Mouse (Mus musculus): ENCODE measurements around the gene Sf3b3.
A peak's percentile ranks its signal among the peaks of the same experiment; 100 is the strongest.
"Not testable (repeated sequence)": the region's sequence is repeated elsewhere in the genome, so short reads cannot be mapped to it uniquely, and the experiment has no call there.

Sf3b3 gene

DNA sequence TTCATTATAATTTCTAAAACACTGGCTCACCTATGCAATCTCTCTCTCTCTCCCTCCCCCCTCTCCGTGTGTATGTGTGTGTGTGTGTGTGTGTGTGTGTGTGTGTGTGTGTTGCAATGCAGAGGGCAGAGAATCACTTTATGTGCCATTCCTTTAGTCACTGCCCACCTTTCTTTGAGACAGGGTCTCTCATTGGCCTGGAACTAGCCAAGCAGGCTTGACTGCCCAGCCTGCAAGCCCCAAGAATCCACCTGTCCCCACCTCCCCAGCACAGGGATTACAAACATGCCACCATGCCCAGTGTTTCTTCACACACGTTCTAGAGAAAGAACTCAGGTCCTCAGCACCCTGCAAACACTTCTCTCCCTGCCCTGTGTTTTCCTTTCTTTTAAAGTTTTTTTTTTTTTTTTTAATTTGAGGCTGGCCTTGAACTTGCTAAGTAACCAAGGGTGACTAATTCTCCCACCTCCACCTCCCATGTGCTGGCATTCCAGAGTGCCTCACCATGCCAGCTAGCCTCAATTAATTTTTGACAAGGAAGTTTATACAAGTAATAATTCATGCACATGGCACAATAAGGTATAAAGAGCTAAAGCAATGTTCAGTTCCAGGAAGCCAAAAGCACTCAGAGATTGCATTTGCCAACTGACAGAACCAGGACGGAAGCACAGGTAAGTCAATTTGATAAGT lies 41.6 kb downstream of the Sf3b3 start:
- DNase-seq: no peak

DNA sequence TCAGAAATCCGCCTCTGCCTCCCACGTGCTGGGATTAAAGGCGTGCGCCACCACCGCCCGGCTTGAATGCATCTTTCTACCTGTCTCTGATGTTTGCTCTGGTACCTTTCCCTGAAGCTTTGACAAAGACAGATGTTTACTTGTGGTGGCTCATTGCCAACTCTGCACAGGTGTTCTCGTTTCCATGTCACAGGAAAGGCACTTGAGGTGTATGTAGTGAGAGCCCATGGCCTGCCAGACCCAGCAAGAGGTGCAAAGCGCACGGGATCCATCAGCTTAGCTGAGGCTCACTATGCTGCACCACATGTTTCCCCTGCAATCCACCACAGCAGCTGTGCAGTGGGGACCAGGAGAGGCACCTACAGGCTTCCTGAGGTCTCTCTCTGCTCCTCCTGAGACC lies 42.7 kb downstream of the Sf3b3 start:
- DNase-seq: no peak

DNA sequence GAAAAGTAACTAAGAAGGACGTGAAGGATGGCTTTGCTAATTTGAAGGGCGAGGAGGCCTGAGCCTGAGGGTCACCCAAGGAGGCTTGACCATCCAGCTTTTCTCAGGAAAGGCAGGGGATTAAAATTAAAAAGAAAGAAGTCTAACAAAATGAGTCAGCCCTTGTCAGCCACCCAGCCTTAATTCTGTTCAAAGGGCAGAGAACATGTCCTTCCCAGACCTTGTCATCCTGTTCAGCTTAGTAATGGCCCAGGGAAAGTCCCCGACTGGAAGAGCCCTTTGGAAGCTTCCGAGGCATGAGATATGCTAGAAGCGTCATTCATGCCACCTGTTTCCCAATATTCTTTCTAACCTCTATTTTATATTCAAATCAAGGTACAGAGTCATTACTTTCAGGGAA lies 43.6 kb downstream of the Sf3b3 start:
- DNase-seq: no peak

DNA sequence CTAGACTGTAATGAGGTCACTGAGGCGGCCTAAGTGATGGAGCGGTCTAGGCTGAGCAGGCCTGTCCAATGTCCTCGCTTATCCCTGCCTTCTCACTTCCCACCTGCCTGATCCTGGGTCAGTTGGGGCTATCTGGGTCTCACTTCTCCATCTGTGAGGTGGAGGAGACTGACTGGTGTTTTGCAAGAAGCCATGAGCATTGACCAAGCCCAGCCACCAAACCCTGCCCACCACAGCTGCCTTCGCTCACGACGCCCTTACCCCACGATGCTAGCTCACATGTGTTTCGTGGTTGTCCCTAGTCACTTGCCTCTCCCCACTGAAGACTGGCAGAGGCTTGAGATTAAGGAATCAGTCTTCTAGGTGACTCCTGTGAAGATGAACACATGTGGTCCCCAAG lies 49.5 kb downstream of the Sf3b3 start:
- DNase-seq: no peak

DNA sequence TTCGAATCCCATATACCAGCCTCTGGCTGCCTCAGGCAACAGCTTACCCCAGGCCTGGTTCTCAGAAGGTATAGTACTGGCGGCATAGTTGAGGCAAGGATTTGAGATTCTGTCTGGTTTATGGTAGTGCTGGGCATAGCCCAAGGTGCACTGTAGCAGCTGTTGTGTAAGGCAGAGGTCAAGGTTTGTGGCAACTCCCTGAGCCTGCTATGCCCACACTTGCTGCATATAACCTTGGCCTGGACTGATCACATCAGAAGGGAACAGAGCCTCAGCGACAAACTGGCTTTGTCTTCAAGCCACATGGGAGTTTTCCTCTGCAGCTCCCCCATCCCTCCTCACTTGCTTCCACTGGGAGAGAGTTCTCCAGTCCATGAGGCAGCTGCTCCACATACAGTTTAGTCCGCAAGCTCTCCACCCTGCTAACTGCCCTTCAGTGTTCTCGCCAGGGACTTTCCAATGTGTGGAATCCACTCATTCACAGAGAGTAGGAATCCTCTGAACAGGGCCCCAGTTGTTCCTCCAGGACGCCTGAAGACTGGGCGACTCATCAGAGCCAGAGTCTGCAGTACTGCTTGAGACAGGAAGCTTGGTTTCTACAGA lies 52.1 kb downstream of the Sf3b3 start:
- DNase-seq: no peak

DNA sequence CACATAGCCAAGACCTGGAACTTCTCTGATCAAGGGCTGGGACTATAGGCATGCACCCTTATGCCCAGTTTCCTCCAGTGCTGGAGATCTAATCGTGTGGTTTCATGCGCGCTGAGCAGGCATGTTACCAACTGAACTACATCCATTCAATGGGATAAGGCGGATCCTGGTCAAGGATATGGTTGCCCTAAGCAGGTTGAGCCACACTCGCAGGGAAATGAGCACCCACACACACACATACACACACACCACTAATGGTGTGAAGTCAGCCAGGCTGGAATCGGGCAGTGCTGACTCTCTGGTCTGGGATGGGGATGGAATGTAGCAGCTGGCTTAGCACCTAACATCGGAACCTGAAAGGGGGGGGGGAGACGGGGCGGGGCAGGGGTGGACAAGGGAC lies 52.7 kb downstream of the Sf3b3 start:
- no peak for DNase-seq

DNA sequence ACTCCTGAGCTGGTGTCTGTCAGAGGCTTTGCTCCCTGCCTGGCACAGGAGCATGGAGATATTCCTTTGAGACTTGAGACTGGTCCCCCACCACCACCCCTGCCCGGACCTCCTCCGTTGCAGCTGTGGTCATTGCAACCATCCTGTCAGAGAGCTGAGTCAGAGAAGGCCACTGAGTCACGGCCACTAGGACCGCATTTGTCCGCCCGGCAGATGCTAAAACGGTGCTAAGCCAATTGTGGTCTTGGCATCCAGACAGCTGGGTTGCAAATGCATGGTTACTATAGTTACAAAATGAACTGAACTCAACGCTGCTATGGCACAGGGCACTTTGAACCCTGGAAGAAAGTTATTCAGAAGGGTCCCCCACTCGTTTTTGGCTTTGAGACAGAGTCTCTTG lies 53.1 kb downstream of the Sf3b3 start:
- no peak for DNase-seq

DNA sequence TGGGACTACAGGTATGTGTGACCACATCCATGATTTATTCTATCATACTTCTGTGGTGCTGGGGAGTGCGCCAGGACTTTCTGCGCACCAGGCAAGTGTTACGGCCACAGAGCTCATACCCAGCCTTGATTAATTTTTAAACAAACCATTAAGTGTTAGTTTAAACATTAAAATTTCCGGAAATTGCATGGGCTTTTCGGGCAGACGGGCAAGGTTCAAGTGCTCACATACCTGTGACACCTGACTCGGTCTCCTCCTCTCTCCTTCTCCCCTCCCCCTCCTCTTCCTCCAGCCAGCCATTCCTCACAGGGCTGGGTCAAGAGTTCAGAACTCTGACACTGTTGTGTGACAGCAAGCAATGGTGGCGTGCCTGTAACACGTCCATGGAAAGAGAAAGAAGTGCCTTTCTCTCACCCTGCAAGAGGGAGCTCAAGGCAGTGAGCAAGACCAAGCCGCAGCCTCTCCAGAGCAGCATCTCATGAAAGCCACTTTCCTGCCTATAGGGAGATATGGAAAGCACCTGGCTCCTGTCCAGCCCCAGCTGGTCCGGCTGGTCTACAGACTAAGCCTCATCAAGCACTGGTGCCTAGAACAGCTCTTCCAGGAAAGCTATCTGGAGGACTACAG lies 53.9 kb downstream of the Sf3b3 start:
- DNase-seq: peak; percentile 67

DNA sequence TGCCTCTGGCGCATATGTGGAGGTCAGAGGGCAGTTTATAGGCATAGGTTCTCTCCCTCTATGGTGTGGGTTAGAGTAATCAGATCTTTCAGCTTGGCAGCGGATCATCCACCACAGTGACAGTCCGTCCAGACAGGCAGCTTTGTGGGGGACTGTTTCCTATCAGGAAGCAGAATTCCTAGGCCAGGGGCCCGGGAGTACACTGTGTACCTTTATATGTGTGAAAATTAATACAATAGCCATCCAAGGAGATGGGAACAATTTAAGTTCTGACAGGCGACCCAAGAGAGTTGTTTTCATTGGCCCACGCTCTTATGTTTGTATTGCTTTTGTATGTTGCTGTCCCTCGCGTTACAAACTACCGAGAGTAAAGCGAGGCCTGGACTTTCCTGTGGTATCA lies 55.4 kb downstream of the Sf3b3 start:
- no peak for DNase-seq

DNA sequence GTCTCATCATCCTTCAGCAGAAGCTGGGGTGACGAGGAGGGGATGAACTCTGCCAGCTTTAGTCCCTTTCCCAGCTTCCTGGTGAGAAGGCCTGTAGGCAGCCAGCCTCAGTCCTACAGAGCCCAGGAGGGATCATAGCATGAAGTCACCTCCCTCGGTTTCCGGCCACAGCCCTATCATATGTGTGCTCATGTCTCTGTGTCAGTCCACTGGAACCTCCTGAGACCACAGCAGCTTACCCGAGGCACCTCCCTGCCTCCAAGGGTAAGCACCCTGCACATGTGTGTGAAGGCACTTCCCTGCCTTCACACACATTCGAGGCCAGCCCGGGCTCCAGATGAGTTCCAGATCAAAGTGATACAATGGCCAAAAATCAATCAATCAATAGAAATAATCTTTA lies 56.3 kb downstream of the Sf3b3 start:
- DNase-seq: no peak

DNA sequence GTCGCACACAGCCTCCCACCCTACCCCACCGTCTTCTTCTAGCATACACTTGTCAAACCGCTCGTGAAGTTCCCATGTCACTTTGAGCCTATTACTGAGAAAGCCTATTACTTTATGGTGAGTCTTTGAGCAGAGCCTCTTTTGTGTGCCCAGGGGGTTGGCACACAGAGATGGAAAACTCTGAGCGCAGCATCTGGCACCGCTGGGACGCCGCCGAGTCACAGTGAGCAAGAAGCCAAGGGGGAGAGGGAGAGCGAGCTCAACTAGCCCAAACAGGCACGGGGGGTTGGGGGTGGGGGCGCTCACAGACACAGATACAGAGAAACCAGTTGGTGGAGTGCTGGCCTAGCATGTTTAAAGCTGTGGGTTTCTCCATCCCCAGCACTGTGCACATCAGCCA lies 57.0 kb downstream of the Sf3b3 start:
- no peak for DNase-seq

DNA sequence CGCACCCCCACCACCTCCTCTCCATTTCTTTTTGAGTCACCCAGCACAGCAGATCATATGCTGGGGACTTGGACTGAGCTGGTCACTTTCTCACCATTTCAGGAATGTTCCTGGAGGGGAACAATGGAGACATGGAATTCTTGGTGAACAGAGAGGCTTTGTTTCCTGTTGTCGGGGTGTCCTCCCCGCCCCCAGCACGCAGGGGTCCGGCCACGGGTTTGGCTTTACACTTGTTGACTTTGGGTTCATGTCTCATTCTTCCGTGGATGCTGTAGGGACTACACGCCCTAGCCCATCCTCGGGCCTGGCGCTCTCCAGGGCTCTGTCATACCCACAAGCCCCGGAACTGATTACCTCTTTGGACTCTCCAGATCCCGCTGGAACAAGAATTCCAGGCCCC lies 57.6 kb downstream of the Sf3b3 start:
- no peak for DNase-seq

DNA sequence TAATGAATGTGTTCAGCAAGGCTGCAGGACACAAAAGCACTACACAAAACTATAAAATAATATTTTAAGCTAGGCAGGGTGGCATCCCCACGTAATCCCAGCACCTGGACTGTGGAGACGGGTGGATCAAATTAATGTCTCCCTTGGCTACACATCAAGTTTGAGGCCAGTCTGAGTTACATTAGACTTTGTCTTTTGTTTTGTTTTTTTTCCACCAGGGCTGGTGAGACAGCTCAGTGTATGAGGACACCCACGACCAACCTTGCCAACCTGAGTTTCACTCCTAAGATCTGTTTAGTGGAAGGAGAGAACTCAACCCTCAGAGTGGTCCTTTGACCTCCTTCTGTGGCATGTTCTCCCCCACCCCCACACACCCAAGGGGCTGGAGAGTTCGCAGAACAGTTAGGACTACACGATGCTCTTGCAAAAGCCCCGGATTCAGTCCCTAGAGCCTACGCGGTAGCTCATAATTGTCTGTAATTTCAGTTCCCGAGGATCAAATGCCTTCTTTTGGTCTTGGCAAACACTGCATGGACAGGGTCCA lies 59.1 kb downstream of the Sf3b3 start:
- no peak for DNase-seq

DNA sequence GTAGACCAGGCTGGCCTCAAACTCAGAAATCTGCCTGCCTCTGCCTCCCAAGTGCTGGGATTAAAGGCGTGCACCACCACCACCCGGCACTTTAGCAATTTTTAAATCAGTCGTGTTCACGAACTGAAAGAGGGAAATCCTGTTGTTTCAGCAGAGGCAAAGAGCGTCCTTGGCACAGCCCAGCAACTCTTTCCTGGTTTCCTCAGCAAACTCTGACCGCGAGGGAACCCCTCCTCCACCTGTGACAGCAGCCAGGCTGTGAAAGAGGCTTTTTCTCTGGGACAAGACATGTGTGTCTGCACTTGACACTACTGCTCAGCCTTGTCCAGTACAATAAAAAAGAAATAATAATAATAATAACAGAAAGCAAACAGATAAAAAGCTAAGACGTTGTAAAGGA lies 59.7 kb downstream of the Sf3b3 start:
- no peak for DNase-seq

DNA sequence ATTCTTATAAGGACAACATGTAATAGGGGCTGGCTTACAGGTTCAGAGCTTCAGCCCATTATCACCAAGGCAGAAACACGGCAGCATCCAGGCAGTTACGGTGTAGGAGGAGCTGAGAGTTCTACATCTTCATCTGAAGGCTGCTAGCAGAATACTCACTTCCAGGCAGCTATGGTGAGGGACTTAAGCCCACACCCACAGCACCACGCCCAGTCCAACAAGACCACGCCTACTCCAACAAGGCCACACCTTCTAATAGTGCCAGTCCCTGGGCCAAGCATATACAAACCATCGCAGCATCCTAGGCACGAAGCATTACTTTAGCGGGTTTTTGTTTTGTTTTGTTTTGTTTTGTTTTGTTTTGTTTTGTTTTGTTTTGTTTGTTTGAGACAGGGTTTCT lies 60.1 kb downstream of the Sf3b3 start:
- DNase-seq: not testable (repeated sequence)

DNA sequence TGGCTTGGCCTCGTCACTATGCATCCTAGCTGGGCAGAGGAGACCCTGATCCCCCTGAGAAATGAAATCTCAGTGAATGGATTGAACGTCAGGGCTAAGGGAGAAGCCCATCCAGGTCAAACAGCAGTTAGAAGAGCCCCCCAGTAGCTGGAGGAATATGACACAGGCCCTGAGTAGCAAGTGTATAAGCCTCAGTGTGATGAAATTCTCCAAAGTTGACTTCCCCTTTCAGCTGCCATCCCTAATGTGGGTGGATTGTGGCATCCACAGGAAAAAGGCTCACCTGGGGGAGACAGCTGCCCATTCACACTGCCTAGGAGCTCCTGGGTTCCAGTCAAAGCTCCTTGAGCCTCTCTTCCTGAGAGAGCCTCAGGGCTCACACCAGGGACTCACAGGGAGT lies 61.2 kb downstream of the Sf3b3 start:
- DNase-seq: no peak

DNA sequence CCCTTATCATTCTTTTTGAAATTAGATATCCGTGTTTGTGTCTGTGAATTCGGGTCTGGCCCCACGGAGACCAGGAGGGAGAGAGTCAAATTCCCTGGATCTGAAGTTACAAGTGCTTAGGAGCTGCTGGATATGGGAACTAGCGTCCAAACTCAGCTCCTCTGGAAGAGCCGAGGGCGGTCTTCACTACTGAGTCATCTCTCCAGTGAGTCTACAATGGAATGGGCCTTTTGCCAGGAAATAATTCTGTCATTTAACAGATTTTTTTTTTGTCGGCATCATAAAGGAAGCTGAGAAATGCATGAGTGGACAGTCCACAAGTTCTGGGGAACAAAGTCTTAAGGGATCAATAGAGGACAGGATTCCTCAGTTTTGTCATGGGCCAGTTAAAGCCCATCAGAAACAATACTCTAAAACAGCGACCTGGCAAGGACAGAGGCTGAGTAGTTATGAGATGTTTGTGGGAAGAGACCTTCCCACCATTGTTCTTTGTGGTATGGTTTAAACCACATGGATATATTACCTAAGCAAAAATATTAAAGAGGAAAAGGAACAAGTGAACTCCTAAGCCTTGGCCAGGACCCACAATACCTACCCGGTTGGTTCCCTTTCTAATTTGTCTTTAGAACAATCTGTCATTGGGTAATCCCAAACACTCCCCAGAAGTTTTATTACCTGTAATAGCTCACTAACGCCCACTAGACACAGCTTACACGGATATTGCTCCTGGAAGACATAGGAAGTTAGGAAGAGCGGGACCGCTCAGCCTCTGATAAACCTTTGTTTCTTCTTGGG lies 66.5 kb downstream of the Sf3b3 start:
- no peak for DNase-seq

DNA sequence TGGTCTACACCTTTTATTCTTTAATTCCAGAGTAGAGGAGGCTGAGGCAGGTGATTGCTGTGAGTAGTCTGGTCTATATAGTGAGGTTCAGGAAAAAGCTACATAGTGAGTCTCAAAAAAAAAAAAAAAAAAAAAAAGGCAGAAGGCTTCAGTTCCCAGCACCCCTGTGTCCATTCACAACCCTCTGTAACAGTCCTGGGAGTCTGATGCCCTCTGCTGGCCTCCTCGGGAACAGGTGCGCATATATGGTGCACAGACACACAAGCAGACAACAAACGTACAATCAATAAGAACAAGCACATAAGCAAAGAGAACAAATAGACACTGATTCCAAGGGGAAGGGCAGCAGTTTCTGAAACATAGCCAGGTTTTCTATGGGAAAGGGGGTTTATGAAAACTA lies 70.3 kb downstream of the Sf3b3 start:
- no peak for DNase-seq

DNA sequence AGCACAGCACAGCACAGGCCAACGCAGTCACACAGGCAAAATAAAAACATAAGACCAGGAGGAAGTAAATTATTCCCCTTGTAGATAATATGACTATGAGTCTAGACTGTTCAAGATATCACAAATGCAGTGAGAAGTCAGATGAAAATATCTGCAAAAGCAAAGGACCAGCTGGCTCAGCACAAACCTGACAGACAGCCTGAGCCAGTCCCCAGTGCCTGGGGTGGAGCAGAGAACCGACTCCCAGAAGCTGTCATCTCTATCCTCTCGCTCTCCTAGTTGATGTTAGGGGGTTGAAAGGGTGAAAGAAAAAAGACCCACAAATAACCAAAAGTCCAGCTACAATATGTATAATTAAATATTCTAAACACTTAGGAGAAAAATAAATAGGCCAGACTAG lies 70.9 kb downstream of the Sf3b3 start:
- no peak for DNase-seq

DNA sequence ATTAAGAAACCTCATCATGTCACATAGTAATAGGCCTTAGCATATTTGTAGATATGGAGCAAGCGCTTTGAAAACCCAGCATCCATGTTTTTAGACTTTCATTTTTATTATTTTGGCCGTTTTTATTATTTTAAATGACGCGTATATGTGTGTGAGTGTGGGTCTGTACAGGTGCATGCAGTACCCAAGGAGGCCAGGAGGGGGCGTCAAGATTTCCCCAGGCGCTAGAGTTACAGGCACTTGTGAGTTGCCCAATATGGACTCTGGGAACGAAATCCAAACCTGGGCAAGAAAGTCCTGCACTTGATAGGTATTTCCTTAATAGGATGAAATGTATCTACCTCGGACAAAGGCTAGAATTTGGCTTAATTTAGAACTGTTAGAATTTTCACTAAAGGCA lies 71.3 kb downstream of the Sf3b3 start:
- DNase-seq: no peak

DNA sequence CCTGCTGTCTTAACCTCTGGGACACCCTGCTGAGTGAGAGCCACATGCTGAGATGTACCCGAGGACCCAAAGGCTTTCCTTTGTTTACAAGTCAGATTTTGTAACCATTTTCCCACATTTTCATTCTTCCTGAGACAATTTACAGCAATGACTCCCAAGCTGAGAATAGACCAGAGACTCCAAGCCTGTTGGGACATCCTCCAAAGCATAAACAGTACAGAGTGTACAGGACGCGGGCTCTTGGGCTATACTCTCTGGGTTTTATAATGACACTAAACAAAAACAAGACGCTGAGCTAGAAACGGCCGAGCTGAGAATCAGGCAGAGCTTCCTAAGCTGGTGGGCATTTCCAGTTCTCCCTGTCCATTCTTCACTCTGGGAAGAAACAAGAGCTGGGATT lies 71.9 kb downstream of the Sf3b3 start:
- no peak for DNase-seq

DNA sequence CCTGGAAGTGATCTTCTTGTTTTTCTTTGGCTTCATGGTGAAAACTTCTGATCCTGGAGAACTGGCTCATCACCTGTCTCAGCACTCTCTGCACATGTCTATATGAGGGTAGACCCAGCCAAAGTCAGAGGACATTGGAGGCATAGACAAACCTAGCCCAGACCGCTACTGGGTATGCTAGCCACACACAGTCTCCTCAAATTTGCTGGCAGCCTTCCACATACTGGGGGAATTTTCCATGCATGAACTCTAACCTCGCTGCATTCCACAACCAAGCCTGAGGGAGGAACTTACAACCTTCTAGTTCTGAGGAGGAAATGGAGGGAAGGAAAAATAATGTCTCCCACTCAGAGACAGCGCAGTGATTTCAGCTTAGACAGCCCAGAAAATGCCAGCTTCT lies 72.5 kb downstream of the Sf3b3 start:
- DNase-seq: no peak

DNA sequence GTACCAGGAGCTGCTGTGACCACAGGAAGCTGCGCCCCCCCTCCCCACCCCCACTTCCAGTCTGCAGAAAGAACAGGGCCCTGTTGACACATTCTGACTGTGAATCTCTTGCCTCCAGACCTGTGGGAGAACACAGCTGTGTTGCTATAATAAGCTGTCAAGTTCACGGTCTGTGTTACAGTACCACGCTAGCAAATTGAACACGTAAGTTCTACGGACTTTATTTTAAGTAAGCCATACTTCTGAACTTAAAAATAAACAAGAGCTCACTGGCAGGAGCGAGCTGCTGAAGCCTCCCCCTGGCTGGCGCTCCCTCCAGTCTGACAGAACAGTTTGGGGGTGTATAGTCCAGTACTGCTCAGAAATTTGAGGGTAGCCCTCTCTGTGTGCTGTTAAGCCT lies 74.1 kb downstream of the Sf3b3 start:
- no peak for DNase-seq

DNA sequence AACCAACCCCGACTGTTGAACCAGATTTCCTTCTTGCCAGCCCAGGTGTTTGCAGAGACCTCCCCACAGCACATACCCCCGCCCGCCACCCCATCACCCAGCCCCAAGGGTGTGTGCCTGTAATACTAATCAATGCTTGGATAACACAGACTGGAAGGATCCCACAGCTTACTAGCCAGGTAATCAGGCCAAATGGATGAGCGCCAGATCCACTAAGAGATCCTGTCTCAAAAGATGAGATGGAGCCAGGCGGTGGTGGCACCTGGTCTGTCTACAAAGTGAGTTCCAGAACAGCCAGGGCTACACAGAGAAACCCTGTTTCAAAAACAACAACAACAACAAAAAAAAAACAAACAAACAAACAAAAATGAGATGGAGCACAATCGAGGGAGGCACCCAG lies 79.3 kb downstream of the Sf3b3 start:
- no peak for DNase-seq

All from right cerebral cortex, postnatal 14 days (tissue).